Mouse (Mus musculus) kidney, postnatal 0 days (tissue): ENCODE measurements around the gene Hivep3. TPM values are rescaled to one million over a fixed set of nuclear protein-coding genes. Genes with fewer than 3 reads are reported as not detected.

Source experiments
- ATAC-seq: fragments of 200-750 bp; cut with Nextera tagmentation; replicated peaks from 2 replicates; pipeline ENCODE4 v1.8.0; 2017; ENCODE audit warnings: low read depth, moderate number of reproducible peaks, moderate TSS enrichment, moderate library complexity; ENCODE audit not compliant: low FRiP score
- DNase-seq: peaks from one replicate; pipeline ENCODE4 v3.0.0-alpha.2; 2016; ENCODE audit warnings: low spot score
- H3K27ac ChIP-seq: fragments of 300-500 bp; sonication (generic); 2 replicates; pipeline ENCODE4 v1.5.1; 2014; ENCODE audit warnings: mild to moderate bottlenecking
- H3K27me3 ChIP-seq: fragments of 300-500 bp; sonication (generic); 2 replicates; pipeline ENCODE4 v1.6.1; 2014; ENCODE audit warnings: low read length, mixed read lengths; ENCODE audit not compliant: insufficient read depth
- H3K36me3 ChIP-seq: fragments of 300-500 bp; sonication (generic); 2 replicates; pipeline ENCODE4 v1.6.1; 2014; ENCODE audit warnings: low read length, mixed read lengths; ENCODE audit not compliant: insufficient read depth
- H3K4me1 ChIP-seq: fragments of 300-500 bp; sonication (generic); replicated peaks from 2 replicates; pipeline ENCODE4 v1.6.1; 2014; ENCODE audit warnings: antibody characterized with exemption, low read length, mixed read lengths; ENCODE audit not compliant: insufficient read depth
- H3K4me2 ChIP-seq: fragments of 300-500 bp; sonication (generic); 2 replicates; pipeline ENCODE4 v1.6.1; 2014; ENCODE audit warnings: mild to moderate bottlenecking, low read length, moderate library complexity, mixed read lengths
- H3K4me3 ChIP-seq: fragments of 300-500 bp; sonication (generic); replicated peaks from 2 replicates; pipeline ENCODE4 v1.5.1; 2014; ENCODE audit warnings: low read depth, low read length
- H3K9ac ChIP-seq: fragments of 300-500 bp; sonication (generic); 2 replicates; pipeline ENCODE4 v1.6.1; 2014; ENCODE audit warnings: low read depth, low read length
- H3K9me3 ChIP-seq: fragments of 300-500 bp; sonication (generic); replicated peaks from 2 replicates; pipeline ENCODE4 v1.6.1; 2016; ENCODE audit warnings: low read length, inconsistent platforms, mixed read lengths
- CTCF ChIP-seq: IDR thresholded peaks from 2 replicates; pipeline ENCODE4 v1.5.1; 2016; ENCODE audit warnings: antibody characterized with exemption, low read depth, mild to moderate bottlenecking, moderate library complexity
- WGBS: fragments of 180-500 bp; shearing (Covaris S2); extraction: QIAGEN DNeasy Blood & Tissue Kit; methylation state at CpG from one replicate; pipeline ENCODE4 v1.1.7; 2014; 5-methylcytosine and 5-hydroxymethylcytosine counted together
- polyA plus RNA-seq: library from polyadenylated mRNA; unstranded; fragments of >200 nt; fragmentation: Nextera tagmentation; extraction: Ambion mirVana; gene quantifications from 2 replicates; pipeline ENCODE4 v1.2.1, GENCODE M21; 2015

Hivep3 gene
- polyA plus RNA-seq, 1 experiment from 2014 or later = 8.3 TPM

- 89% methylated on average over 20 of the region's 20 CpGs for WGBS
- Histone ChIP-seq H3K27ac (no peak overlapping the region), H3K4me1 (no peaks in the 10 kb centered on the region), H3K9ac (no peak overlapping the region), H3K9me3 (no peaks in the 10 kb centered on the region), H3K36me3 (no peaks in the 10 kb centered on the region), H3K27me3 (no peaks in the 10 kb centered on the region), H3K4me3 (no peak overlapping the region), H3K4me2 (no peak overlapping the region)
- no peak for ATAC-seq
- no peak for TF ChIP-seq CTCF
- no peak for DNase-seq
Observed at GRCm38 (mm10) chr4:120063353-120064124, 330.0 kb downstream of the Hivep3 start.

- H3K27ac ChIP-seq = no peak within 1 kb of the TSS
- H3K4me3 ChIP-seq = no peak within 1 kb of the TSS
- H3K9ac ChIP-seq = no peak within 1 kb of the TSS
- no peak within 1 kb of the TSS for H3K4me2 ChIP-seq
- TF ChIP-seq CTCF = no peak
- no peaks in the 10 kb centered on the region for H3K4me1 ChIP-seq
- no peak for DNase-seq
- H3K27me3 ChIP-seq = no peaks in the 10 kb centered on the region
- H3K9me3 ChIP-seq = no peaks in the 10 kb centered on the region
- no peaks in the 10 kb centered on the region for H3K36me3 ChIP-seq
- 90% methylated on average over 10 of the region's 10 CpGs for WGBS
- ATAC-seq = no peak
Observed at GRCm38 (mm10) chr4:120064696-120065095, 331.1 kb downstream of the Hivep3 start, which contains the start of gene AL607142.1. TSS of gene AL607142.1 (plus strand) at chr4:120064996.

- Histone ChIP-seq H3K4me2 (no peak overlapping the region), H3K9me3 (no peaks in the 10 kb centered on the region), H3K4me3 (no peak overlapping the region), H3K36me3 (no peaks in the 10 kb centered on the region), H3K27ac (no peak overlapping the region), H3K27me3 (no peaks in the 10 kb centered on the region), H3K9ac (no peak overlapping the region), H3K4me1 (no peaks in the 10 kb centered on the region)
- ATAC-seq = no peak
- DNase-seq = no peak
- no peak for TF ChIP-seq CTCF
- WGBS = 54% methylated on average over 9 of the region's 9 CpGs
Observed at GRCm38 (mm10) chr4:120066841-120067591, 333.4 kb downstream of the Hivep3 start.

- ATAC-seq (no peak), DNase-seq (no peak)
- WGBS = 79% methylated on average over 8 of the region's 8 CpGs
- no peaks in the 10 kb centered on the region for H3K4me1 ChIP-seq
- no peak for TF ChIP-seq CTCF
- H3K4me3 ChIP-seq = no peak overlapping the region
- H3K27ac ChIP-seq = no peak overlapping the region
- H3K27me3 ChIP-seq = no peaks in the 10 kb centered on the region
- no peaks in the 10 kb centered on the region for H3K36me3 ChIP-seq
- no peak overlapping the region for H3K4me2 ChIP-seq
- H3K9ac ChIP-seq = no peak overlapping the region
- no peaks in the 10 kb centered on the region for H3K9me3 ChIP-seq
Observed at GRCm38 (mm10) chr4:120067592-120068235, 334.1 kb downstream of the Hivep3 start.

GRCm38 (mm10) chr4:120068883-120069581, 335.4 kb downstream of the Hivep3 start:
- DNase-seq (no peak), ATAC-seq (no peak)
- no peaks in the 10 kb centered on the region for H3K4me1 ChIP-seq
- H3K9ac ChIP-seq = no peak overlapping the region
- H3K9me3 ChIP-seq = no peaks in the 10 kb centered on the region
- no peak overlapping the region for H3K4me2 ChIP-seq
- H3K27ac ChIP-seq = no peak overlapping the region
- WGBS = 72% methylated on average over 3 of the region's 3 CpGs
- no peak for TF ChIP-seq CTCF
- no peaks in the 10 kb centered on the region for H3K27me3 ChIP-seq
- H3K36me3 ChIP-seq = no peaks in the 10 kb centered on the region
- no peak overlapping the region for H3K4me3 ChIP-seq

GRCm38 (mm10) chr4:120069582-120069980, 336.0 kb downstream of the Hivep3 start:
- 89% methylated on average over 3 of the region's 3 CpGs for WGBS
- Histone ChIP-seq H3K36me3 (no peaks in the 10 kb centered on the region), H3K9ac (no peak overlapping the region), H3K9me3 (no peaks in the 10 kb centered on the region), H3K4me2 (no peak overlapping the region), H3K27ac (no peak overlapping the region), H3K4me3 (no peak overlapping the region), H3K4me1 (0 out of 2 replicates have a peak, but pooled peaks cover 3% of the 10 kb centered on the region), H3K27me3 (no peaks in the 10 kb centered on the region)
- no peak for TF ChIP-seq CTCF
- DNase-seq (no peak), ATAC-seq (no peak)
